Mouse (Mus musculus) CD4-positive, CD25-positive, alpha-beta regulatory T cell, adult 4 months (primary cell): ENCODE results near the gene Samd1. TPM values are rescaled to one million over a fixed set of nuclear protein-coding genes. Genes with fewer than 3 reads are reported as not detected.

Source experiments
- polyA plus RNA-seq, 2 experiments: library from polyadenylated mRNA; unstranded; fragments of 100-300 nt; shearing (Covaris generic); gene quantifications; one replicate each; pipeline ENCODE4 v1.2.1; 2017

Gene Samd1
- polyA plus RNA-seq, 2 experiments from 2014 or later, result 5.9 to 6.3 TPM

Other genes with a start within 250 kb of the Samd1 start
- 10 to 100 TPM in 1 of 2 experiments, 1 to 10 TPM in 1; 8.9 to 11.5 TPM for gene Adgrl1, start 97.6 kb upstream of the Samd1 start, polyA plus RNA-seq
- under 1 TPM; 0.20 to 0.92 TPM for gene Gm10644, start 42.5 kb upstream of the Samd1 start, polyA plus RNA-seq
- gene Asf1b, start 42.2 kb upstream of the Samd1 start, polyA plus RNA-seq, result 10 to 100 TPM; 22.3 to 45.2 TPM
- gene Prkaca, start 24.7 kb upstream of the Samd1 start, polyA plus RNA-seq, result 10 to 100 TPM in 1 of 2 experiments, 1 to 10 TPM in 1; 9.5 to 15.4 TPM
- gene 1700067K01Rik, start 3.8 kb downstream of the Samd1 start, polyA plus RNA-seq, result not detected
- gene 2210011C24Rik, start 14.5 kb downstream of the Samd1 start, polyA plus RNA-seq, result not detected
- 1 to 10 TPM; 2.0 to 2.9 TPM for gene Palm3, start 23.8 kb downstream of the Samd1 start, polyA plus RNA-seq
- 100 to 1,000 TPM; 261 to 389 TPM for gene Il27ra, start 44.9 kb downstream of the Samd1 start, polyA plus RNA-seq
- 10 to 100 TPM; 45.1 to 59.1 TPM for gene Rln3, start 47.3 kb downstream of the Samd1 start, polyA plus RNA-seq
- 1 to 10 TPM; 1.2 to 1.7 TPM for gene Gm10643, start 67.5 kb downstream of the Samd1 start, polyA plus RNA-seq
- gene Rfx1, start 69.2 kb downstream of the Samd1 start, polyA plus RNA-seq, result 10 to 100 TPM; 10.9 to 14.0 TPM
- 10 to 100 TPM; 14.5 to 15.5 TPM for gene Dcaf15, start 107.1 kb downstream of the Samd1 start, polyA plus RNA-seq
- gene Podnl1, start 128.3 kb downstream of the Samd1 start, polyA plus RNA-seq, result 10 to 100 TPM in 1 of 2 experiments, 1 to 10 TPM in 1; 6.1 to 13.1 TPM
- 10 to 100 TPM; 12.7 to 19.2 TPM for gene Cc2d1a, start 150.3 kb downstream of the Samd1 start, polyA plus RNA-seq
- gene 4930432K21Rik, start 150.4 kb downstream of the Samd1 start, polyA plus RNA-seq, result 1 to 10 TPM; 1.1 to 3.2 TPM
- under 1 TPM in 1 of 2 experiments, not detected in 1; 0.81 TPM for gene Nanos3, start 187.5 kb downstream of the Samd1 start, polyA plus RNA-seq
- 1 to 10 TPM; 3.3 to 4.3 TPM for gene Zswim4, start 239.4 kb downstream of the Samd1 start, polyA plus RNA-seq